Mouse (Mus musculus) adipocyte (in vitro differentiated cells): ENCODE measurements around the gene Arhgef38.

ENCODE experiments used
- DNase-seq: peaks from one replicate; pipeline ENCODE4 v3.0.0-alpha.2; 2016; ENCODE audit warnings: low spot score

The Arhgef38 gene

GRCm38 (mm10) chr3:133091664-133092273 is 143.0 kb downstream of the Arhgef38 start, which contains the start of the genes Ints12 and Gstcd:
Gene Ints12 (plus strand): TSS chr3:133091840.
Gene Gstcd (minus strand): TSS chr3:133092033.
- DNase-seq: peak; percentile 96

DNA sequence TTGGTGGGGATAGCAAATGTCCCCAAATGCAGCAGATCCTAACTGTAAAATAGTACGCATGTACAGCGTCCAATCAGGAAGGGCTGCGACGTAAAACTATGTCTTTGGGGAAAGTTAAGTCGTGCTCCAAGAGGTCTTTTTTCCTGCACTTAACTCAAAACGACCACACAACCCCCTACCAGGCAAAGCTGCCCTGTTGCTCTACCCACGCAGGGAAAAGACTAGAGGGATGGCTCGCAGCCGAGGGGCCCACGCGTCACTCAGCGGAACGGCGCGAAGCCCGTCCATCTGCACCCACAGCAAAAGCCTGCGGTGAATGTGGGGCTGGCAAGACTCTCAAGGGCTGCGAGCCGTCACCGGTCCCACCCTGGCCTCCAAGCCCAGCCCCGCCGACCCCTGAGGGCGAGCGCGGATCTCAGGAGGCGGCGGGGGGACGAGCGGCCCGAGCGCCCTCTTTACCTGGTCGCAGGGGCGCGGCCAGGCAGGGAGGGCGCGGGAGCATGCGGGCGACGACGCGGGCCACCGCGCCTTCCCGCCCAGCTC is 143.6 kb downstream of the Arhgef38 start:
- DNase-seq: peak; percentile 35

- peak; percentile 14 for DNase-seq
Observed at GRCm38 (mm10) chr3:133090247-133091120, 144.3 kb downstream of the Arhgef38 start.

DNA sequence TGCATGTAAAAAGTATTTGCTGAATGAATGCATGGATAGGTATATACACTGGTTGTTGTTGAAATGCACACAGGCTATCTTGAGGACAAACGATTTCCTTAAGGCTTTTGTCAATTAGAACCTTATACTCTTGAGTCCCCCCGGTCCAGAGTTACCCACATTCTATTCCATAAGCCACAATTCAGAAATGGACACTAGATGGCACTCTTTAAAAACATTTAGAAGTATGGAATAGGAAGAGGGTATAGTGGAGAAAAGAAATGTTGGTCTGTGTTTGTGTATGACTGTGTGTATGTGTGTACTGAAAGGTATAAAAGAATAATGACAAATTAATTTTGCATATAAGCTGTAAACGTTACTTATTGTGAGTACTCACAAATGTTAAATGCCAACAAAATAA is 148.9 kb downstream of the Arhgef38 start:
- DNase-seq: peak; percentile 64

- DNase-seq: no peak
Observed at GRCm38 (mm10) chr3:133082736-133083135, 152.0 kb downstream of the Arhgef38 start.

GRCm38 (mm10) chr3:133075560-133075959 is 159.2 kb downstream of the Arhgef38 start:
- no peak for DNase-seq
